Mouse (Mus musculus) hindbrain, embryonic 14.5 days (tissue): ENCODE data around the gene Unc45a. TPM values are rescaled to one million over a fixed set of nuclear protein-coding genes. Genes with fewer than 3 reads are reported as not detected.

Experiments
- ATAC-seq: fragments of 200-750 bp; cut with Nextera tagmentation; 2 replicates; pipeline ENCODE4 v1.8.0; 2017; ENCODE audit warnings: moderate number of reproducible peaks, mild to moderate bottlenecking, moderate TSS enrichment, moderate library complexity; ENCODE audit not compliant: low FRiP score
- DNase-seq: peaks from one replicate; pipeline ENCODE4 v3.0.0-alpha.2; 2015; ENCODE audit warnings: low spot score
- H3K27ac ChIP-seq: fragments of 300-500 bp; sonication (generic); 2 replicates; pipeline ENCODE4 v1.5.1; 2014; ENCODE audit warnings: mild to moderate bottlenecking, moderate library complexity
- H3K27me3 ChIP-seq: fragments of 300-500 bp; sonication (generic); 2 replicates; pipeline ENCODE4 v1.6.1; 2014; ENCODE audit warnings: mild to moderate bottlenecking, low read length, mixed read lengths; ENCODE audit not compliant: control insufficient read depth, insufficient read depth
- H3K36me3 ChIP-seq: fragments of 300-500 bp; sonication (generic); replicated peaks from 2 replicates; pipeline ENCODE4 v1.6.1; 2014; ENCODE audit not compliant: control insufficient read depth, insufficient read depth
- H3K4me1 ChIP-seq: fragments of 300-500 bp; sonication (generic); replicated peaks from 2 replicates; pipeline ENCODE4 v1.6.1; 2014; ENCODE audit warnings: antibody characterized with exemption, low read length, mixed read lengths; ENCODE audit not compliant: control insufficient read depth, insufficient read depth
- H3K4me2 ChIP-seq: fragments of 300-500 bp; sonication (generic); replicated peaks from 2 replicates; pipeline ENCODE4 v1.6.1; 2014; ENCODE audit warnings: mild to moderate bottlenecking, moderate library complexity
- H3K4me3 ChIP-seq: fragments of 300-500 bp; sonication (generic); replicated peaks from 2 replicates; pipeline ENCODE4 v1.5.1; 2014; ENCODE audit warnings: mild to moderate bottlenecking, low read length
- H3K9ac ChIP-seq: fragments of 300-500 bp; sonication (generic); 2 replicates; pipeline ENCODE4 v1.6.1; 2014
- H3K9me3 ChIP-seq: fragments of 300-500 bp; sonication (generic); 2 replicates; pipeline ENCODE4 v1.6.1; 2016; ENCODE audit warnings: low read length; ENCODE audit not compliant: control insufficient read depth
- WGBS: fragments of 180-500 bp; shearing (Covaris S2); extraction: QIAGEN DNeasy Blood & Tissue Kit; methylation state at CpG from one replicate; pipeline ENCODE4 v1.1.7; 2014; 5-methylcytosine and 5-hydroxymethylcytosine counted together
- polyA plus RNA-seq: library from polyadenylated mRNA; unstranded; fragments of >200 nt; fragmentation: Nextera tagmentation; extraction: Ambion mirVana; gene quantifications from 2 replicates; pipeline ENCODE4 v1.2.1, GENCODE M21; 2014

Unc45a gene
- polyA plus RNA-seq, 1 experiment from 2014 or later = 43.3 TPM

- WGBS = 96% methylated on average over 3 of the region's 3 CpGs
- Histone ChIP-seq H3K9ac (no peak overlapping the region), H3K36me3 (peaks cover 91% of the 10 kb centered on the region), H3K4me2 (no peak overlapping the region), H3K27ac (no peak overlapping the region), H3K27me3 (no peaks in the 10 kb centered on the region), H3K4me3 (no peak overlapping the region), H3K4me1 (no peaks in the 10 kb centered on the region), H3K9me3 (no peaks in the 10 kb centered on the region)
- no peak for DNase-seq
- ATAC-seq = no peak
These were observed 57.4 kb downstream of the Unc45a start for GRCm38 (mm10) chr7:80283226-80283918.

- no peaks in the 10 kb centered on the region for H3K27me3 ChIP-seq
- ATAC-seq = no peak
- no peak overlapping the region for H3K9ac ChIP-seq
- H3K4me1 ChIP-seq = no peaks in the 10 kb centered on the region
- H3K4me2 ChIP-seq = no peak overlapping the region
- H3K9me3 ChIP-seq = no peaks in the 10 kb centered on the region
- DNase-seq = no peak
- H3K4me3 ChIP-seq = no peak overlapping the region
- 85% methylated on average over 3 of the region's 3 CpGs for WGBS
- H3K36me3 ChIP-seq = peaks cover 91% of the 10 kb centered on the region
- H3K27ac ChIP-seq = no peak overlapping the region
These were observed 59.2 kb downstream of the Unc45a start for GRCm38 (mm10) chr7:80281646-80282045.

GRCm38 (mm10) chr7:80280998-80281397, 59.8 kb downstream of the Unc45a start:
- H3K36me3 ChIP-seq = peaks cover 91% of the 10 kb centered on the region
- ATAC-seq (no peak), DNase-seq (no peak)
- H3K4me3 ChIP-seq = no peak overlapping the region
- no peak overlapping the region for H3K27ac ChIP-seq
- H3K9ac ChIP-seq = no peak overlapping the region
- H3K4me2 ChIP-seq = no peak overlapping the region
- 89% methylated on average over 2 of the region's 2 CpGs for WGBS
- no peaks in the 10 kb centered on the region for H3K27me3 ChIP-seq
- no peaks in the 10 kb centered on the region for H3K4me1 ChIP-seq
- no peaks in the 10 kb centered on the region for H3K9me3 ChIP-seq

GRCm38 (mm10) chr7:80280032-80280431, 60.8 kb downstream of the Unc45a start:
- no peak overlapping the region for H3K4me2 ChIP-seq
- no peaks in the 10 kb centered on the region for H3K4me1 ChIP-seq

GRCm38 (mm10) chr7:80276374-80276773, 64.4 kb downstream of the Unc45a start:
- ATAC-seq = no peak
- H3K27me3 ChIP-seq = no peaks in the 10 kb centered on the region
- 96% methylated on average over 4 of the region's 4 CpGs for WGBS
- no peak overlapping the region for H3K4me3 ChIP-seq
- H3K36me3 ChIP-seq = peaks cover 90% of the 10 kb centered on the region
- peaks cover 15% of the 10 kb centered on the region for H3K9me3 ChIP-seq
- no peak overlapping the region for H3K4me2 ChIP-seq
- DNase-seq = no peak
- no peak overlapping the region for H3K9ac ChIP-seq
- H3K4me1 ChIP-seq = 0 out of 2 replicates have a peak, but pooled peaks cover 6% of the 10 kb centered on the region
- no peak overlapping the region for H3K27ac ChIP-seq

More at GRCm38 (mm10) chr7:80280032-80280431, 60.8 kb downstream of the Unc45a start:
- WGBS = 90% methylated on average over 10 of the region's 10 CpGs
- H3K4me3 ChIP-seq = no peak overlapping the region
- H3K27ac ChIP-seq = no peak overlapping the region
- ATAC-seq (no peak), DNase-seq (no peak)
- H3K9me3 ChIP-seq = peaks cover 3% of the 10 kb centered on the region
- no peak overlapping the region for H3K9ac ChIP-seq
- H3K36me3 ChIP-seq = peaks cover 89% of the 10 kb centered on the region
- no peaks in the 10 kb centered on the region for H3K27me3 ChIP-seq

Other genes with a start within 250 kb of the Unc45a start
- 198 and 205 TPM in 2 replicates for gene Idh2, start 225.6 kb downstream of the Unc45a start, polyA plus RNA-seq
- 17.4 and 19.7 TPM in 2 replicates for gene Sema4b, start 154.2 kb downstream of the Unc45a start, polyA plus RNA-seq
- 29.8 and 41.1 TPM in 2 replicates for gene Cib1, start 108.2 kb downstream of the Unc45a start, polyA plus RNA-seq
- gene Gdpgp1, start 108.1 kb downstream of the Unc45a start, polyA plus RNA-seq = 3.4 and 3.8 TPM in 2 replicates
- gene Ttll13, start 94.6 kb downstream of the Unc45a start, polyA plus RNA-seq = 1.3 and 1.7 TPM in 2 replicates
- gene Ngrn, start 79.8 kb downstream of the Unc45a start, polyA plus RNA-seq = 67.8 and 70.4 TPM in 2 replicates
- 22.0 and 26.5 TPM in 2 replicates for gene Vps33b, start 71.4 kb downstream of the Unc45a start, polyA plus RNA-seq
- gene Prc1, start 46.6 kb downstream of the Unc45a start, polyA plus RNA-seq = 33.0 and 39.3 TPM in 2 replicates
- 9.4 and 11.6 TPM in 2 replicates for gene Rccd1, start 16.6 kb downstream of the Unc45a start, polyA plus RNA-seq
- 18.7 and 23.4 TPM in 2 replicates for gene Hddc3, start 2.1 kb upstream of the Unc45a start, polyA plus RNA-seq
- 18.9 and 21.6 TPM in 2 replicates for gene Man2a2, start 30.4 kb upstream of the Unc45a start, polyA plus RNA-seq
- 3.8 and 4.6 TPM in 2 replicates for gene Fes, start 46.9 kb upstream of the Unc45a start, polyA plus RNA-seq
- gene Furin, start 64.4 kb upstream of the Unc45a start, polyA plus RNA-seq = 6.0 and 6.7 TPM in 2 replicates
- 9.5 and 11.3 TPM in 2 replicates for gene Blm, start 194.1 kb upstream of the Unc45a start, polyA plus RNA-seq